Mouse (Mus musculus): ENCODE data around the gene Spc24.

- TF ChIP-seq MAFK (IDR thresholded peaks at IDR 0.05; ENCODE audit: insufficient read depth, low read depth, low read length) (no peak), HCFC1 (IDR thresholded peaks at IDR 0.05; ENCODE audit: borderline replicate concordance, insufficient read depth, low read length) (no peak), ZNF384 (IDR thresholded peaks at IDR 0.05; ENCODE audit: low read depth, low read length) (no peak), ZC3H11A (IDR thresholded peaks at IDR 0.05; ENCODE audit: borderline replicate concordance, low read depth, low read length) (no peak)
Observed at GRCm38 (mm10) chr9:21796919-21797318, 36.8 kb upstream of the Spc24 start.

All from ES-E14 (cell line).